Mouse (Mus musculus) bone marrow macrophage, adult 2 months (primary cell): ENCODE results near the gene Fdx1l.

ENCODE experiments used
- CTCF ChIP-seq: IDR thresholded peaks from 2 replicates; pipeline ENCODE4 v1.5.1; 2012; ENCODE audit warnings: low read depth, mild to moderate bottlenecking, low read length, moderate library complexity
- POLR2A ChIP-seq: IDR thresholded peaks from 2 replicates; pipeline ENCODE4 v1.6.1; 2012; ENCODE audit warnings: mild to moderate bottlenecking, low read depth, low read length, borderline replicate concordance

- TF ChIP-seq CTCF (no peak), POLR2A (no peak)
Observed at GRCm38 (mm10) chr9:21072641-21073040, 773 bp downstream of the Fdx1l start.
